Mouse (Mus musculus) CH12.LX (cell line): ENCODE results near the gene Dexi.

ENCODE experiments used
- CTCF ChIP-seq, 2 experiments: IDR thresholded peaks in 1 of 2; conservative IDR thresholded peaks in 1 of 2; 2 replicates each; pipeline ENCODE4 v1.5.1; 2011 to 2012; ENCODE audit warnings: low read depth in 2 of 2, low read length in 2 of 2, improper control_type of control experiment in 1 of 2, inconsistent platforms in 1 of 2, mild to moderate bottlenecking in 1 of 2, moderate library complexity in 1 of 2
- MAX ChIP-seq: IDR thresholded peaks from 2 replicates; pipeline ENCODE4 v1.6.1; 2011; ENCODE audit warnings: low read length, improper control_type of control experiment
- POLR2A ChIP-seq: IDR thresholded peaks from 2 replicates; pipeline ENCODE4 v1.6.1; 2011; ENCODE audit warnings: low read depth, mild to moderate bottlenecking, improper control_type of control experiment, low read length
- POLR2AphosphoS2 ChIP-seq: IDR thresholded peaks from 2 replicates; pipeline ENCODE4 v1.6.1; 2011; ENCODE audit warnings: low read depth, low read length, improper control_type of control experiment
- USF1 ChIP-seq: IDR thresholded peaks from 2 replicates; pipeline ENCODE4 v1.6.1; 2014; ENCODE audit warnings: low read depth, mild to moderate bottlenecking, inconsistent platforms, low read length, improper control_type of control experiment

DNA sequence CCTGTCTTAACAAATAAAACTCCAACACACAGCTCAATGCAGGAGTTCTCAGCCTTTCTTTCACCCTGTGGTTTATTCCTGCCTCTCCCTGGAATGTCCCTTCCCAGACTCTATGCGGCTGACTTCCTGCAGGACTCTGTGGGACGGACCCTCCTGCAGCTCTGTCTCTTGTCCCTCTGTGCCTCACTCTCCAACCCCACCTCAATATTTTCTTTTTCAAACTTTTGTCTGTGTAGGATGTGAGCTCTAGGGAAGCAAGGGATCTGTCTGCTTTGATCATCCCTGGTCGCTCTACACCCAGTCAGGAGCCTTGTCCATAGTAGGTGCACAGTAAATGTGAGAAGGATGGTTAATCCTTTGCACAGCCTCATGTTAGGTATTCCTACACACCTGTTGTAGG, 14.5 kb downstream of the Dexi start:
- TF ChIP-seq POLR2A (no peak), CTCF (conservative IDR thresholded peaks at IDR 0.05 in 1 of 2, IDR thresholded peaks at IDR 0.05 in 1 of 2; ENCODE audit: low read depth in 2 of 2, low read length in 2 of 2) (no peak), MAX (no peak), USF1 (no peak), POLR2AphosphoS2 (peak; percentile 73; the same call in 1 of the 2 replicates)
